Mouse (Mus musculus) v-Abl transformed pro-B cells (cell line): ENCODE measurements around the gene Gm3417.

Source experiments
- in situ Hi-C, 2 experiments: fragments of 400-800 bp; cut with MboI; formaldehyde crosslinking; loops; one replicate each; pipeline ENCODE4 v1.15.1; 2025; ENCODE audit not compliant: unreplicated experiment in 2 of 2

Gm3417 gene

DNA sequence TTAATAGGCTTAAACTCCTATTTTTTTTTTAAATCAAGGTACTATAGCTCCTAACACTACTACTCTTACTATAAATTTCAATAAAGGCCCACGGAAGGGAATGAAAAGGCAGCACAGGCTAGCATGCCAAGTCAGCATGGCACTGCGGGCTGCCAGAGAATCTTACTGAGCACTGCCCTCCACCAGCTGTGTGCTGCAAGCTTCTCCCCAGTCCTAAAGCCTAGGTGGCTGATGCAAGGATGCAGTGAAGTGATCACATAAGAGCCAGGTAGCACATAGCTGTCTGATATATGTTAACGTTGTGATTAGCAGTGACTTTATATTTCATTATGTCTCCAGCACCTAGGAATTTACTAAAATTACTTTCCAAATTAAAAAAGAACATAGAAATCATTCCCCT, 18.6 kb downstream of the Gm3417 start:
- in situ Hi-C loops = no loop called here

DNA sequence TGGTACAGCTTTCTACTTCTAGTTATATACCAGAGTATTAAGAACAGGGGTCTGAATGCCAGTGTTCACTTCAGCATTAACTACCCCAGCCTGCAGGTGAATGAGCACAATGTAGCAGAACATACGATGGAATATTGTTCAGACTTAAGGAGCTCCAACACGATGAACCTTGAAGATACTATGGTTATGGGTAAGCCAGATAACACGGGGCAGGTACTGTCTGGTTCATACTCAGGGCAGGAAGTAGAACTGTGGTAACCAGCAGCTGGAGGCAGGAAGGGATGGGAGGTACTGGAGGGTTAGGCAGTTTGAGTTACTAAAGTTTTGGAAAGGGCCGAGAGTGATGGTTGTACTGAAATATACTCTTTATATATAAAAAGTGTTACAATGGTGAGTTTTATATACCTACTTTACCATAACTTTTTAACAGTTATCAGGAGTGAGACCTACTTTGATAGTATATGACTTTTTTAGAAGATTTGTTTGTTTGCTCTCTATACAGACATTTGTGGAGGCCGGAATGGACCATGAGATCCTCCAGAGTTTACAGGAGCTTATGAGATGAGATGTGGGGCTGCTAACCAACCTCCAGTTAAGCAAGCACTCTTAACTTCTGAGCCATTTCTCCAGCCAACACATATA, 19.8 kb downstream of the Gm3417 start:
- in situ Hi-C loops = no loop called here

GRCm38 (mm10) chr17:14953452-14953851, 25.1 kb downstream of the Gm3417 start:
- in situ Hi-C loops = no loop called here

DNA sequence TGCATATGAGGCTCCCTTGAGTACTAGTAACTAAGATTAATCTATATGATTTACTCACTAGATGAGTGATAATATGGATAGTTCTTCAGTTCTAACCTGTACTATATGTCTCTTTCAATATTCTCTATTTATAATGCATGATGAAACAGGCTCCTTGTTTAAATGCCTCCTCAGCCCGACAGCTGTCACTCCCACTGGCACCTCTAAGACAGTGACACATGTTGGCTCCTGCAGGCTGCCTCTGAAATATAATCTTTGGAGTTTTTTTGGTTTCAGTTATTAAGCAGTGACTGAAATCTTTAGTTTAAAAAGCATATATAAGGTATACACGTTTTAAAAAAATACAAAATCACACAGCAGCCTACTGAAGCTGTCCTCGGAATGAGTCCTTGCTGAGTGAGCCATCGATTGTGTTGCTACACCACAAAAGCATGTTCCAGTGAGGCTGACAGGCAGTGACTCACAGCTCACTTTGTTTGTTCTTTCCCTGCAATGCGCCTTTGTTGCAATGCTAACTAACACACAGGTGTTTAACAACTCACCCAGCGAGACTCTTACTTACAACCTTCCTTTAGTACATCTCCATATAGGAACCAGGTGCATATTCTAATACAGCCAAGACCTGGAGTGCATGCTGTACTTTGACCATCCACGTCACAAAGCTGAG, 29.3 kb downstream of the Gm3417 start:
- in situ Hi-C loops = loop anchor here in 1 of 2 experiments (25.0 kb wide), 2 partner anchors 438 to 788 kb away; partner anchors contain the start of genes Dll1 and Fam120b

DNA sequence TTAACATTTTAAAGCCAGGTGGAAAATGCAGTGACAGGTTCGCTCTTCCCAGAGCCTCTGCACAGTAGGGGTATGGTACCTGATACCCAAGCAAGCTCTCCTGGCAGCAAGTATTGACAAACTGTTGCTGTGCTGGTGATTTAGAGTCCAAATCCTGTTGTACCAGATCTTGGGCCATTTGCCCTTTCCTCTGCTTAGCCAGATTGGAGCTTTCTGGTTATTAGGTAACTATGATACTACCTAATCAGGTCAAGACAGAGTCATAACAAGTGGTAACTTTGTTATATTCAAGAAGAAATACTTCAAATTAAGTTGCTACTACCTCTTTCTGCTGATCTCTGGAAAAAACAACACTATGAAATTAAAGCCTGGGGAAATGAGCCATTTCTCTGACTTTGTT, 34.0 kb downstream of the Gm3417 start:
- in situ Hi-C loops = loop anchor here in 1 of 2 experiments (25.0 kb wide), 2 partner anchors 443 to 793 kb away; partner anchors contain the start of genes Dll1 and Fam120b

- in situ Hi-C loops = loop anchor here in 1 of 2 experiments (25.0 kb wide), 2 partner anchors 444 to 794 kb away; partner anchors contain the start of genes Dll1 and Fam120b
These were observed 34.9 kb downstream of the Gm3417 start for GRCm38 (mm10) chr17:14943729-14944059.

GRCm38 (mm10) chr17:14943009-14943728, 35.4 kb downstream of the Gm3417 start, which contains the start of the genes Wdr27 and 1600012H06Rik:
TSS of gene Wdr27 (minus strand) at chr17:14943158.
TSS of gene 1600012H06Rik (plus strand) at chr17:14943184.
- in situ Hi-C loops = loop anchor here in 1 of 2 experiments (25.0 kb wide), 2 partner anchors 444 to 794 kb away; partner anchors contain the start of genes Dll1 and Fam120b

DNA sequence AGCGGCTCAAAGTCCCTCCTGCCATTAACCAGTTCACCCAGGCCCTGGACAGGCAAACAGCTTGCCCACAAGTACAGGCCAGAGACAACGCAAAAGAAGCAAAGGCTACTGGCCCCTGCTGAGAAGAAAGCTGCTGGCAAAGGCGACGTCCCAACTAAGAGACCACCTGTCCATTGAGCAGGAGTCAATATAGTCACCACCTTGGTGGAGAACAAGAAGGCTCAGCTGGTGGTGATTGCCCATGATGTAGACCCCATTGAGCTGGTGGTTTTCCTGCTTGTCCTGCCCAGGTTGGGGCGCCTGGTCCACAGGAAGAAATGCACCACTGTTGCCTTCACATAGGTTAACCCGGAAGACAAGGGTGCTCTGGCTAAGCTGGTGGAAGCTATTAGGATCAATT, 36.4 kb downstream of the Gm3417 start:
- in situ Hi-C loops = loop anchor here in 1 of 2 experiments (25.0 kb wide), 2 partner anchors 445 to 795 kb away; partner anchors contain the start of genes Dll1 and Fam120b

GRCm38 (mm10) chr17:14935841-14936605, 42.6 kb downstream of the Gm3417 start:
- in situ Hi-C loops = loop anchor here in 1 of 2 experiments (25.0 kb wide), 2 partner anchors 451 to 801 kb away; partner anchors contain the start of genes Dll1 and Fam120b

GRCm38 (mm10) chr17:14935280-14935679, 43.3 kb downstream of the Gm3417 start:
- in situ Hi-C loops = loop anchor here in 1 of 2 experiments (25.0 kb wide), 2 partner anchors 452 to 802 kb away; partner anchors contain the start of genes Dll1 and Fam120b

- in situ Hi-C loops = loop anchor here in 1 of 2 experiments (25.0 kb wide), 2 partner anchors 456 to 806 kb away; partner anchors contain the start of genes Dll1 and Fam120b
These were observed 47.1 kb downstream of the Gm3417 start for GRCm38 (mm10) chr17:14931469-14931868.

- in situ Hi-C loops = loop anchor here in 1 of 2 experiments (25.0 kb wide), 2 partner anchors 457 to 807 kb away; partner anchors contain the start of genes Dll1 and Fam120b
These were observed 47.9 kb downstream of the Gm3417 start for GRCm38 (mm10) chr17:14930697-14931096.

DNA sequence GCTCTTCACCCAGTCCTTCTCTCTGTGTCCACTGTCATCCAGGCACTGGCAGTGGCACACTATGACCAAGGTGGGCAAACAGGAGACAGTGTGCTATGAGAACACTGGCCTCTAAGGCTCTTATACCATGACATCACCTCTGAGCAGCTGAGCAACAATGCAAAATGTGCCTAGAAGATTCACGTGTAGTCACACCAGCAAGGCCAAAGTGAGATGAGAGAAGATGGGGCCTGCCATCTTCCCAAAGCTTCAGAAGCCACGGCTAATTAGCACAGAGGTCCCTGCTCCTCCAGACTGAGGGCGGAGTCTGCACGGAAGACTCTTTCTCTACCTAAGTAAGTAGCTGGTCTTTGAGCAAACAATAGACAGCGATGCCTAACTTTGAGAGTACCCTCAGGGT, 50.0 kb downstream of the Gm3417 start:
- in situ Hi-C loops = loop anchor here in 1 of 2 experiments (25.0 kb wide), 2 partner anchors 459 to 809 kb away; partner anchors contain the start of genes Dll1 and Fam120b

DNA sequence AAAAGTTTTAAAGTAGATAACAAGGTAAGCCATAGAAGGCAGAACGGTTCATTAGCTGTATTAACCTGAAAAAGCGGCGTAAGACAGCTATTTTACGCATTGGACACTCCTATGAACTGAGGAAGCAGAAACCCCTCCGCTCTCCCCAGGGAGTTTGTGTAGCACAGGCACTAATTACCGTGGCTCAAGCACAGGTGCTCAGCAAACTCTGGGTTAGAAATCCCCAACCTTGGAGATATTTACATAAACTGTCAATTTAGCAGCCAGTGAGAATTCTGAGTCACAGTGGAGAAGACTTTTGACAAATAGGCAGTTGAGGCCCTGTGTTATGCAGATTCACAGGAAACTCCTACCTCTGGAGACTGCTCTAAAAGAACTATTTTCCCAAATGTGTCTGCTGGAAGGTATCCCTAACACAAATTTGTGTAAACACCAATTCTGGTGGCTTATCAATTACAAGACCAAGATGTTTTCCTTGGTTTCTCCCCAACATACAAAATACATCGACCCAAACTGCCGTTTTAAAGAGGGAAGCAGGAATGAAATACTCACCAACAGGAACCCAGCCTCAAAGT, 50.9 kb downstream of the Gm3417 start:
- in situ Hi-C loops = loop anchor here in 1 of 2 experiments (25.0 kb wide), 2 partner anchors 460 to 810 kb away; partner anchors contain the start of genes Dll1 and Fam120b

GRCm38 (mm10) chr17:14921582-14921981, 57.0 kb downstream of the Gm3417 start:
- in situ Hi-C loops = loop anchor here in 1 of 2 experiments (25.0 kb wide), 1 partner anchor 1884 kb away; no protein-coding TSS in a partner anchor

GRCm38 (mm10) chr17:14917866-14918265, 60.7 kb downstream of the Gm3417 start:
- in situ Hi-C loops = loop anchor here in 1 of 2 experiments (25.0 kb wide), 1 partner anchor 1881 kb away; no protein-coding TSS in a partner anchor

- in situ Hi-C loops = loop anchor here in 1 of 2 experiments (25.0 kb wide), 1 partner anchor 1877 kb away; no protein-coding TSS in a partner anchor
These were observed 64.2 kb downstream of the Gm3417 start for GRCm38 (mm10) chr17:14914401-14914800.
